Mouse (Mus musculus): Measurements from ENCODE around the gene G3bp1.

DNA sequence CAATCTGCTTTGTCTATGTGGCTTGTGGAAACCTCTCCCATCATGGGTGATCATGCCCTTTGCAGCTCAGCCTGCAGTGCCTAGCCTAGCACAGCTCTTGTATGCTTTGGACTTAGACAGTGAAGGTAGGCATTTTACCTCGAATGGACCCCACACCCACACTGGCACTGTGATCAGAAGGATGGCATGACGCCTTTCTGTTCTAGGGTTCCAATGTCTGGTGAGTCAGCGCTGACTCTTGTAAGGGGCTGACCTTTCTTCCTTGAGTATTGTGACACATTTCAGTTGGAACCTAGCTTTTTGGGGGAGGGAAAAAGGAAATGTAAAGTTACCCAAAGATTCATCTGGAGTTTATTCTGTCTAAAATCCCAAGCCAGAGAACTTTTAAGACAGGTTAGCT lies 36.0 kb downstream of the G3bp1 start:
- TF ChIP-seq CTCF (IDR thresholded peaks at IDR 0.05; ENCODE audit: low read depth, low read length) (no peak), GATA1 (IDR thresholded peaks at IDR 0.05; ENCODE audit: borderline replicate concordance, low read length) (no peak), TAL1 (conservative IDR thresholded peaks at IDR 0.05; ENCODE audit: low read depth, low read length) (no peak), POLR2AphosphoS5 (IDR thresholded peaks at IDR 0.05; ENCODE audit: insufficient replicate concordance, low read depth, low read length) (peak; percentile 43; the same call in 1 of the 2 replicates), GATA2 (IDR thresholded peaks at IDR 0.05; ENCODE audit: borderline replicate concordance, low read depth, low read length) (no peak)
